Mouse (Mus musculus): ENCODE measurements around the gene Lrrfip1. TPM values are rescaled to one million over a fixed set of nuclear protein-coding genes. Genes with fewer than 3 reads are reported as not detected.

Lrrfip1 gene
- polyA plus RNA-seq, 2 experiments: 9.4 to 12.5 TPM

DNA sequence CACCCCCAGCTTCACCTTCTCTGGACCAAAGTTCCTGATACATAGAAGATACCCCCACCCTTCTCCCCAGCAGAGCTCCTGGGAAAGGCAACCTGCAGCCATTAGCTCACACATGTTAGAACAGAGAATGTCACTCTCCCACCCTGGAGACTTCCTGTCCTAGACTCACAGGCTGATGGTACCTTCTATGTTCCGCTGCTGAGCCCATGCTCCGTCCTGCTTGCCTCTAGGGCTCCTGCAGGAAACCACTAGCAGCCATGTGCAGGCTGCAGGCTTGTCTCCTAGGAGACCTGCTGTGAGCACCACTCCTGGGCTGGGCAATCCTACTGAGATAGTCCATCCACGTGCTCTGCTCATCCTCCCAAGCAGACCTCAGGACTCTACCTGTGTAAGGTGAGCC, 4.1 kb downstream of the Lrrfip1 start:
- H3K4me1 ChIP-seq (replicated peaks; ENCODE audit: control insufficient read depth in 2 of 2, insufficient read depth in 2 of 2, low read length in 1 of 2): peaks cover 0 to 9% of the 10 kb centered on the region in 2 experiments; a peak in 1 of 4 replicates
- H3K4me3 ChIP-seq (ENCODE audit: insufficient read depth in 1 of 2, low read depth in 2 of 2, low read length in 2 of 2): no peak overlapping the region
- no peak for TF ChIP-seq CTCF (IDR thresholded peaks at IDR 0.05; ENCODE audit: low read depth)
- no peak for TF ChIP-seq EP300 (IDR thresholded peaks at IDR 0.05; ENCODE audit: low read depth)
- H3K9me3 ChIP-seq (ENCODE audit: control insufficient read depth, low read length): no peaks in the 10 kb centered on the region
- no peak overlapping the region for H3K4me2 ChIP-seq (ENCODE audit: low read depth)
- no peak overlapping the region for H3K9ac ChIP-seq (replicated peaks)
- no peak overlapping the region for H3K27ac ChIP-seq
- ATAC-seq (ENCODE audit: insufficient read depth) (no peak), DNase-seq (ENCODE audit: low read depth in 3 of 3, low spot score in 3 of 3) (no peak)
- H3K36me3 ChIP-seq (replicated peaks; ENCODE audit: control insufficient read depth, insufficient read depth, low read depth): no peaks in the 10 kb centered on the region
- WGBS (ENCODE audit: insufficient replicate concordance): 54% methylated on average over 3 of the region's 3 CpGs
- H3K27me3 ChIP-seq (ENCODE audit: control insufficient read depth, insufficient read depth, low read length): peaks cover 13% of the 10 kb centered on the region

- 59% methylated on average over 8 of the region's 8 CpGs for WGBS (ENCODE audit: insufficient replicate concordance)
- Histone ChIP-seq H3K4me2 (ENCODE audit: low read depth) (no peak overlapping the region), H3K9ac (replicated peaks) (no peak overlapping the region), H3K4me3 (ENCODE audit: insufficient read depth in 1 of 2, low read depth in 2 of 2, low read length in 2 of 2) (no peak overlapping the region), H3K9me3 (ENCODE audit: control insufficient read depth, low read length) (no peaks in the 10 kb centered on the region), H3K4me1 (replicated peaks; ENCODE audit: control insufficient read depth in 2 of 2, insufficient read depth in 2 of 2, low read length in 1 of 2) (peaks cover 0 to 9% of the 10 kb centered on the region in 2 experiments; a peak in 1 of 4 replicates), H3K27me3 (ENCODE audit: control insufficient read depth, insufficient read depth, low read length) (peaks cover 7% of the 10 kb centered on the region), H3K27ac (no peak overlapping the region), H3K36me3 (replicated peaks; ENCODE audit: control insufficient read depth, insufficient read depth, low read depth) (no peaks in the 10 kb centered on the region)
- TF ChIP-seq CTCF (IDR thresholded peaks at IDR 0.05; ENCODE audit: low read depth): no peak
- no peak for TF ChIP-seq EP300 (IDR thresholded peaks at IDR 0.05; ENCODE audit: low read depth)
- no peak for DNase-seq (ENCODE audit: low read depth in 3 of 3, low spot score in 3 of 3)
- ATAC-seq (ENCODE audit: insufficient read depth): no peak
Measured at GRCm38 (mm10) chr1:91003522-91004253, 5.2 kb downstream of the Lrrfip1 start.

GRCm38 (mm10) chr1:91006037-91006436, 7.5 kb downstream of the Lrrfip1 start:
- Histone ChIP-seq H3K4me2 (ENCODE audit: low read depth) (peak overlapping the region; percentile 1; the same call in 1 of the 2 replicates), H3K9ac (replicated peaks) (no peak overlapping the region), H3K27ac (no peak overlapping the region), H3K36me3 (replicated peaks; ENCODE audit: control insufficient read depth, insufficient read depth, low read depth) (no peaks in the 10 kb centered on the region), H3K27me3 (ENCODE audit: control insufficient read depth, insufficient read depth, low read length) (no peaks in the 10 kb centered on the region), H3K9me3 (ENCODE audit: control insufficient read depth, low read length) (no peaks in the 10 kb centered on the region), H3K4me3 (ENCODE audit: insufficient read depth in 1 of 2, low read depth in 2 of 2, low read length in 2 of 2) (no peak overlapping the region), H3K4me1 (replicated peaks; ENCODE audit: control insufficient read depth in 2 of 2, insufficient read depth in 2 of 2, low read length in 1 of 2) (0 out of 4 replicates have a peak, but pooled peaks cover 0 to 3% of the 10 kb centered on the region in 2 experiments)
- DNase-seq (ENCODE audit: low read depth in 3 of 3, low spot score in 3 of 3): no peak
- ATAC-seq (ENCODE audit: insufficient read depth): no peak
- 47% methylated on average over 5 of the region's 5 CpGs for WGBS (ENCODE audit: insufficient replicate concordance)
- TF ChIP-seq EP300 (IDR thresholded peaks at IDR 0.05; ENCODE audit: low read depth) (no peak), CTCF (IDR thresholded peaks at IDR 0.05; ENCODE audit: low read depth) (no peak)

DNA sequence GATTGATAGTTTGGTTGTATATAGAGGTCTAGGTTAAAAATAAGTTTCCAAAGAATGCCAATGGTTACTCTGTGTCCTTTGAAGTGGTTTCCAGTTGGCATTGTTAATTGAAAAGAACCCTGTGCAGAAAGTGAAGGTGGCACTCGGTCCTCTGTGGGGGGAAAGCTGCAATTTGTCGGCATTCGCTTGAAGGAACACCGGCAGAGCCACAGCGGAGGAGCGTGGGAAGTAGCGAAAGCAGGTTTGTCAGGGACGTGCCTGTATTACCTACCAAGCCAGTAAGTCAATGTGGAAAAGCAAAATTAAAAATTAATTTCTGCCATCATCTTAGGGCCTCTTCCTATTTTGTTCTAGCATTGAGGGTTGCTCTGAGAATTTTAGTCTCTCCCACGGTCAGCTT, 8.2 kb downstream of the Lrrfip1 start:
- ATAC-seq (ENCODE audit: insufficient read depth) (no peak), DNase-seq (ENCODE audit: low read depth in 3 of 3, low spot score in 3 of 3) (no peak)
- H3K9me3 ChIP-seq (ENCODE audit: control insufficient read depth, low read length): no peaks in the 10 kb centered on the region
- H3K9ac ChIP-seq (replicated peaks): no peak overlapping the region
- no peaks in the 10 kb centered on the region for H3K27me3 ChIP-seq (ENCODE audit: control insufficient read depth, insufficient read depth, low read length)
- H3K4me3 ChIP-seq (ENCODE audit: insufficient read depth in 1 of 2, low read depth in 2 of 2, low read length in 2 of 2): no peak overlapping the region
- H3K27ac ChIP-seq: no peak overlapping the region
- TF ChIP-seq CTCF (IDR thresholded peaks at IDR 0.05; ENCODE audit: low read depth) (no peak), EP300 (IDR thresholded peaks at IDR 0.05; ENCODE audit: low read depth) (no peak)
- 0 out of 4 replicates have a peak, but pooled peaks cover 0 to 3% of the 10 kb centered on the region in 2 experiments for H3K4me1 ChIP-seq (replicated peaks; ENCODE audit: control insufficient read depth in 2 of 2, insufficient read depth in 2 of 2, low read length in 1 of 2)
- no peaks in the 10 kb centered on the region for H3K36me3 ChIP-seq (replicated peaks; ENCODE audit: control insufficient read depth, insufficient read depth, low read depth)
- no peak overlapping the region; the same call in 1 of the 2 replicates for H3K4me2 ChIP-seq (ENCODE audit: low read depth)
- WGBS (ENCODE audit: insufficient replicate concordance): 69% methylated on average over 9 of the region's 9 CpGs

- no peak for TF ChIP-seq EP300 (IDR thresholded peaks at IDR 0.05; ENCODE audit: low read depth)
- TF ChIP-seq CTCF (IDR thresholded peaks at IDR 0.05; ENCODE audit: low read depth): no peak
- 0 out of 4 replicates have a peak, but pooled peaks cover 0 to 3% of the 10 kb centered on the region in 2 experiments for H3K4me1 ChIP-seq (replicated peaks; ENCODE audit: control insufficient read depth in 2 of 2, insufficient read depth in 2 of 2, low read length in 1 of 2)
Measured at GRCm38 (mm10) chr1:91008147-91008682, 9.7 kb downstream of the Lrrfip1 start.

More at GRCm38 (mm10) chr1:91008147-91008682, 9.7 kb downstream of the Lrrfip1 start:
- H3K36me3 ChIP-seq (replicated peaks; ENCODE audit: control insufficient read depth, insufficient read depth, low read depth): no peaks in the 10 kb centered on the region
- no peak overlapping the region for H3K27ac ChIP-seq
- no peak for ATAC-seq (ENCODE audit: insufficient read depth)
- H3K27me3 ChIP-seq (ENCODE audit: control insufficient read depth, insufficient read depth, low read length): no peaks in the 10 kb centered on the region
- no peak overlapping the region for H3K9ac ChIP-seq (replicated peaks)
- H3K4me2 ChIP-seq (ENCODE audit: low read depth): no peak overlapping the region
- H3K9me3 ChIP-seq (ENCODE audit: control insufficient read depth, low read length): no peaks in the 10 kb centered on the region
- no peak overlapping the region for H3K4me3 ChIP-seq (ENCODE audit: insufficient read depth in 1 of 2, low read depth in 2 of 2, low read length in 2 of 2)
- no peak for DNase-seq (ENCODE audit: low read depth in 3 of 3, low spot score in 3 of 3)
- WGBS (ENCODE audit: insufficient replicate concordance): 74% methylated on average over 14 of the region's 14 CpGs

All from liver, embryonic 14.5 days (tissue).